8 mouse cellular contexts compared by ENCODE assay signal in the genomic region with DNA sequence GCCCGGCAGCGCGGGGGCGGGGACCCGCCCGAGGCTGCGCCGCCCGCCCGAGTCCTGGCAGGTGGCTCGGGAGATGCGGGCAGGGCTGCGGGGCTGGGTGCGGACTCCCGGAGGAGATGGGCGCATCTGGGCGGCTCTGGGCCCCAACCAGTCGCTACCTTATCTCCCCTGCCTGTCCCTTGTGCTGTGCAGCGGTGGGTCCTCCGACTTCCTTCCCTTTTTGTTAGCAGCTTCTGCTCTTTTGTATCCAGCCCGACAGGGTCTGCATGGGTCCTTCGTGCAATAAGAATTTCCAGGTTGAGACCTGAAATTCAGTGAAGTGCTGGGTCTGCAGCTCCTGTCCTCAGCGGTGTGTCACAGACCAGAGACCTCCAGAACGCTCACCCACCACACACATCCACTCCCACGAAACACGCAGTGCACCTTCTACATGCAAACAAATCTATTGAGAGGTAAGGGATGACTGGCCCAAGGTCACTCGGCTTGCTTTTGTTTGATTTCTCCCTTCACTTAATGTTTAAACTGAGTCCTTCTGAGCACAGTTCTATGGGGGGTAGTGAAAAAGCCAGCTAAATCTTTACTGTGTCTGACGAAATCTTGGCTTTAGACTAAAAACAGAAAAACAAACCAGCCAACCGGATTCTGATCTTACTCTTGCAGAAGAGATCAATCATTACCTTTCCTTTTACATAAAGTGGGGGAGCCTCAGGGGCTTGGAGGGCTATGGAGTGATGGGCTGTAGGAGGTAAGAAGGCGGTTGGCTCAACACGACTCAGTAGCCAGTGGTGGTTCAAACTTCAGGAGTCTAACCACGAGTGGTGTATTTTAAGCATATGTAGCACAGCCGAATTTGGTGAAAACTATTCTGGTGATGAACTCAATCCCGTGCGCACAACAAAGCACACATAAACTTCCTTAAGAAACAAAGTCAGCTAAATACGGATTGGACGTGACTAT. TPM values are rescaled to one million over a fixed set of nuclear protein-coding genes. Genes with fewer than 3 reads are reported as not detected.
DNase-seq lines count a peak whose midpoint lies in the region; ATAC-seq and TF ChIP-seq lines count a peak whose summit lies in the region.

No protein-coding gene starts in this region.

- H3K9me3 ChIP-seq in heart, embryonic 14.5 days (ENCODE audit: control insufficient read depth, low read length) = no peaks in the 10 kb centered on the region
- no peaks in the 10 kb centered on the region for H3K9me3 ChIP-seq in E14TG2a.4 (ENCODE audit: low read length)
- H3K9me3 ChIP-seq in hindbrain, embryonic 13.5 days = no peaks in the 10 kb centered on the region
- H3K9me3 ChIP-seq in liver, embryonic 14.5 days (ENCODE audit: control insufficient read depth, low read length) = no peaks in the 10 kb centered on the region
- H3K9me3 ChIP-seq in stomach, embryonic 14.5 days (ENCODE audit: control insufficient read depth, low read depth, low read length) = no peaks in the 10 kb centered on the region

- no peak for TF ChIP-seq POLR2A in cortical plate, adult 2 months (IDR thresholded peaks at IDR 0.05; ENCODE audit: extremely low read depth, insufficient read depth, low read length)

- peak overlapping the region; percentile 47 to 86 for H3K4me3 ChIP-seq in heart, embryonic 14.5 days (ENCODE audit: control insufficient read depth in 1 of 2, insufficient read depth in 1 of 2, low read depth in 1 of 2, low read length in 2 of 2)
- H3K4me3 ChIP-seq in E14TG2a.4 (replicated peaks; ENCODE audit: low read length) = peak overlapping the region; percentile 87
- H3K4me3 ChIP-seq in cortical plate, adult 2 months (ENCODE audit: insufficient read depth, low read length) = peak overlapping the region; percentile 85
- peak overlapping the region; percentile 77 for H3K4me3 ChIP-seq in hindbrain, embryonic 13.5 days
- H3K4me3 ChIP-seq in liver, embryonic 14.5 days (ENCODE audit: insufficient read depth in 1 of 2, low read depth in 2 of 2, low read length in 2 of 2) = peak overlapping the region; percentile 36 to 57
- H3K4me3 ChIP-seq in stomach, embryonic 14.5 days (ENCODE audit: low read depth, low read length) = peak overlapping the region; percentile 74

- H3K9ac ChIP-seq in heart, embryonic 14.5 days (ENCODE audit: low read length) = peak overlapping the region; percentile 92
- H3K9ac ChIP-seq in hindbrain, embryonic 13.5 days = peak overlapping the region; percentile 94
- H3K9ac ChIP-seq in liver, embryonic 14.5 days (replicated peaks) = peak overlapping the region; percentile 37
- H3K9ac ChIP-seq in stomach, embryonic 14.5 days (replicated peaks; ENCODE audit: low read depth, low read length) = peak overlapping the region; percentile 74

- no peak for DNase-seq in heart, adult 9 months (ENCODE audit: low spot score in 2 of 2)
- DNase-seq in liver, embryonic 14.5 days (ENCODE audit: low read depth in 3 of 3, low spot score in 3 of 3) = peak in 1 of 3 experiments; percentile 2
- no peak for DNase-seq in adrenal gland, postnatal 4 days (ENCODE audit: low spot score in 2 of 2)

- TF ChIP-seq EP300 in liver, embryonic 14.5 days (IDR thresholded peaks at IDR 0.05; ENCODE audit: low read depth) = no peak

- WGBS in heart, embryonic 14.5 days = 16% methylated on average over 28 of the region's 37 CpGs
- WGBS in hindbrain, embryonic 13.5 days = 24% methylated on average over 30 of the region's 37 CpGs
- 4% methylated on average over 37 of the region's 37 CpGs for WGBS in liver, embryonic 14.5 days (ENCODE audit: insufficient replicate concordance)
- WGBS in stomach, embryonic 14.5 days = 24% methylated on average over 28 of the region's 37 CpGs

- ATAC-seq in heart, embryonic 14.5 days (ENCODE audit: insufficient number of reproducible peaks, insufficient read depth, low FRiP score, low read depth) = 0 out of 2 replicates have a peak, but pooled peaks have one; percentile 1
- peak; percentile 51 for ATAC-seq in hindbrain, embryonic 13.5 days (ENCODE audit: low FRiP score)
- no peak; the same call in 1 of the 2 replicates for ATAC-seq in liver, embryonic 14.5 days (ENCODE audit: insufficient read depth)
- ATAC-seq in stomach, embryonic 14.5 days (ENCODE audit: insufficient number of reproducible peaks, insufficient read depth, low FRiP score, low read depth) = peak; percentile 16; the same call in 1 of the 2 replicates

- H3K4me2 ChIP-seq in heart, embryonic 14.5 days (ENCODE audit: low read length) = peak overlapping the region; percentile 92
- peak overlapping the region; percentile 87 for H3K4me2 ChIP-seq in hindbrain, embryonic 13.5 days
- H3K4me2 ChIP-seq in liver, embryonic 14.5 days (ENCODE audit: low read depth) = peak overlapping the region; percentile 68
- H3K4me2 ChIP-seq in stomach, embryonic 14.5 days (replicated peaks; ENCODE audit: low read depth, low read length) = peak overlapping the region; percentile 97

- peaks cover 6% of the 10 kb centered on the region; the same call in 1 of the 2 replicates for H3K36me3 ChIP-seq in heart, embryonic 14.5 days (ENCODE audit: control insufficient read depth, insufficient read depth, low read length)
- no peaks in the 10 kb centered on the region for H3K36me3 ChIP-seq in E14TG2a.4 (ENCODE audit: insufficient read depth, low read length)
- peaks cover 6% of the 10 kb centered on the region; the same call in 1 of the 2 replicates for H3K36me3 ChIP-seq in hindbrain, embryonic 13.5 days
- no peaks in the 10 kb centered on the region for H3K36me3 ChIP-seq in liver, embryonic 14.5 days (replicated peaks; ENCODE audit: control insufficient read depth, insufficient read depth, low read depth)
- H3K36me3 ChIP-seq in stomach, embryonic 14.5 days (ENCODE audit: control insufficient read depth, insufficient read depth, low read length) = no peaks in the 10 kb centered on the region

- no peak for TF ChIP-seq CTCF in E14TG2a.4 (conservative IDR thresholded peaks at IDR 0.05; ENCODE audit: low read length)
- no peak for TF ChIP-seq CTCF in cortical plate, adult 2 months (IDR thresholded peaks at IDR 0.05; ENCODE audit: extremely low read depth, insufficient read depth, low read length)
- no peak for TF ChIP-seq CTCF in liver, embryonic 14.5 days (IDR thresholded peaks at IDR 0.05; ENCODE audit: low read depth)

- H3K27ac ChIP-seq in heart, embryonic 14.5 days (replicated peaks in 1 of 2; ENCODE audit: control insufficient read depth in 1 of 2, insufficient read depth in 1 of 2, low read depth in 2 of 2, low read length in 2 of 2) = peak overlapping the region; percentile 15 to 84; a peak in 3 of 4 replicates
- H3K27ac ChIP-seq in cortical plate, adult 2 months (ENCODE audit: insufficient read depth, low read length) = peak overlapping the region; percentile 93
- peak overlapping the region; percentile 94 for H3K27ac ChIP-seq in hindbrain, embryonic 13.5 days
- no peak overlapping the region for H3K27ac ChIP-seq in liver, embryonic 14.5 days
- peak overlapping the region; percentile 58 for H3K27ac ChIP-seq in stomach, embryonic 14.5 days (ENCODE audit: low read length)

- peaks cover 9 to 22% of the 10 kb centered on the region in 2 experiments for H3K4me1 ChIP-seq in heart, embryonic 14.5 days (ENCODE audit: control insufficient read depth in 2 of 2, insufficient read depth in 2 of 2, low read length in 2 of 2)
- peaks cover 25% of the 10 kb centered on the region for H3K4me1 ChIP-seq in E14TG2a.4 (replicated peaks; ENCODE audit: low read depth, low read length)
- H3K4me1 ChIP-seq in cortical plate, adult 2 months (ENCODE audit: control insufficient read depth, insufficient read depth, low read length) = no peaks in the 10 kb centered on the region
- peaks cover 35% of the 10 kb centered on the region for H3K4me1 ChIP-seq in hindbrain, embryonic 13.5 days (replicated peaks)
- peaks cover 0 to 10% of the 10 kb centered on the region in 2 experiments; a peak in 3 of 4 replicates for H3K4me1 ChIP-seq in liver, embryonic 14.5 days (replicated peaks; ENCODE audit: control insufficient read depth in 2 of 2, insufficient read depth in 2 of 2, low read length in 1 of 2)
- H3K4me1 ChIP-seq in stomach, embryonic 14.5 days (ENCODE audit: control insufficient read depth, insufficient read depth, low read length) = no peaks in the 10 kb centered on the region

- 0 out of 2 replicates have a peak, but pooled peaks cover 5% of the 10 kb centered on the region for H3K27me3 ChIP-seq in heart, embryonic 14.5 days (ENCODE audit: control insufficient read depth, insufficient read depth, low read length)
- peaks cover 59% of the 10 kb centered on the region for H3K27me3 ChIP-seq in E14TG2a.4 (ENCODE audit: insufficient read depth, low read length)
- H3K27me3 ChIP-seq in hindbrain, embryonic 13.5 days = peaks cover 36% of the 10 kb centered on the region
- H3K27me3 ChIP-seq in liver, embryonic 14.5 days (ENCODE audit: control insufficient read depth, insufficient read depth, low read length) = peaks cover 21% of the 10 kb centered on the region
- no peaks in the 10 kb centered on the region for H3K27me3 ChIP-seq in stomach, embryonic 14.5 days (ENCODE audit: control insufficient read depth, insufficient read depth, low read length)

RNA-seq across cellular contexts. Expression of gene Atp8a2, which starts 19.1 kb away (rescaled TPM):
- polyA plus RNA-seq in heart, embryonic 14.5 days (2014; fragmentation: Nextera tagmentation; extraction: Ambion mirVana) = 9.0 and 10.5 TPM in 2 replicates
- 15.2 and 15.3 TPM in 2 replicates for polyA plus RNA-seq in cortical plate, adult 2 months (2012; rRNA removed)
- 33.6 and 34.8 TPM in 2 replicates for polyA plus RNA-seq in hindbrain, embryonic 13.5 days (2015; fragmentation: Nextera tagmentation; extraction: Ambion mirVana)
- 0.51 and 0.61 TPM in 2 replicates for polyA plus RNA-seq in liver, embryonic 14.5 days (2012; rRNA removed)
- 1.8 and 2.3 TPM in 2 replicates for polyA plus RNA-seq in liver, embryonic 14.5 days (2014; fragmentation: Nextera tagmentation; extraction: Ambion mirVana)
- 5.9 and 6.5 TPM in 2 replicates for polyA plus RNA-seq in stomach, embryonic 14.5 days (2014; fragmentation: Nextera tagmentation; extraction: Ambion mirVana)
- total RNA-seq in adrenal gland, postnatal 4 days (2021) = 1 to 10 TPM; 3.4 to 5.6 TPM

Comparison
In these comparisons a context has a peak if more than half of its experiments do, and no peak if none do; other contexts are left out.
1. H3K9ac ChIP-seq: peak in every context shown above with its lines; median percentile 94 in hindbrain, embryonic 13.5 days; 92 in heart, embryonic 14.5 days; 74 in stomach, embryonic 14.5 days; 37 in liver, embryonic 14.5 days.